Mouse (Mus musculus) thymus, adult 2 months (tissue): ENCODE data around the gene Notch3.

Experiments used
- CTCF ChIP-seq: fragments of 200-500 bp; IDR thresholded peaks from 2 replicates; pipeline ENCODE4 v1.5.1; 2012; ENCODE audit warnings: mild to moderate bottlenecking, control low read depth, low read length, moderate library complexity, borderline replicate concordance; ENCODE audit not compliant: control insufficient read depth, poor library complexity, insufficient read depth; ENCODE audit errors: extremely low read depth
- POLR2A ChIP-seq: fragments of 200-500 bp; IDR thresholded peaks from 2 replicates; pipeline ENCODE4 v1.6.1; 2012; ENCODE audit warnings: mild to moderate bottlenecking, low read length, control low read depth, moderate library complexity; ENCODE audit not compliant: control insufficient read depth, poor library complexity, insufficient read depth; ENCODE audit errors: extremely low read depth

- no peak for TF ChIP-seq CTCF
- no peak for TF ChIP-seq POLR2A
These were observed 34.4 kb upstream of the Notch3 start for GRCm38 (mm10) chr17:32201086-32201485.
